ENCODE assay signal across 7 mouse cellular contexts in the genomic region with DNA sequence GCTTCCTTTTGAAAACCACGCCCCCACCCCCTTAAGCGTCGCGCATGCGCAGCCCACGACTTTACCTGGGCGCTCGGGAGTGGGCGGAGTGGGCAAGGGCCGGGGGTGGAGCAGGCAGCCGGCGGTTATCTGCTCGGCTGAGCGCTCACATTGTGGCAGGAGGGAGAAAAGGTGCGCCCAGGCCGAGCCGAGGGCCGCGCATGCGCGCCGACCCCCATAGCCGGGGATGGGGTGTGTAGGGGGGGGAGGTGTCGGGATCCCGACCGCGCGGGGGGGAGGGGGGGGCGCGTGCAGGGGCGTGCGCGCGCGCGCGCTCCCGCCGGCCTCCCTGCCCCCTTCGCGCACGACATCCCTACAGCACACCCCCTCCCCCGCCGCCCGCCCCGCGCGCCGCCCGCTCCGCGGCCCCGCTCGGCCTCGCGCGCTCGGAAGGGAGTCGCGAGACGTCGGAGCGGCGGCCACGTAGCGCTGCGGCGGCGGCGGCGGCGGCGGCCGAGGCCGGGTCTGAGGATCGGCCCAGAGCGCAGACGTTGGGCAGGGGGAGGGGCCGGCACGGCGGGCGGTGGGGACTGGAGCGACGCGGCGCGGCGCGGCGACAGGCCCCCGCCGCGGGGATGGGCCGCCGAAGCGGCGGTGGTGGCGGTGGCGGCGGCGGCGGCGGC. TPM values are rescaled to one million over a fixed set of nuclear protein-coding genes. Genes with fewer than 3 reads are reported as not detected.
A peak's percentile ranks its signal among the peaks of the same experiment; 100 is the strongest.
DNase-seq lines count a peak whose midpoint lies in the region; ATAC-seq lines count a peak whose summit lies in the region.

A gene (plus strand): TSS at position 111 of the 662 bp plus-strand sequence.

- H3K36me3 ChIP-seq in intestine, embryonic 14.5 days (ENCODE audit: control insufficient read depth, insufficient read depth, low read length) = no peaks in the 10 kb centered on the region
- no peaks in the 10 kb centered on the region for H3K36me3 ChIP-seq in midbrain, embryonic 11.5 days (ENCODE audit: control insufficient read depth, insufficient read depth, low read length)

- peak; percentile 91 for ATAC-seq in intestine, embryonic 14.5 days (replicated peaks; ENCODE audit: low FRiP score, low TSS enrichment, low read depth)
- ATAC-seq in midbrain, embryonic 11.5 days (ENCODE audit: low FRiP score) = peak; percentile 92

- intact Hi-C loops in left cerebral cortex, postnatal 36 days (cut with DNase I) = no loop called here

- peak within 1 kb of the TSS; percentile 93 for H3K27ac ChIP-seq in intestine, embryonic 14.5 days (ENCODE audit: low read depth)
- H3K27ac ChIP-seq in midbrain, embryonic 11.5 days (ENCODE audit: low read depth, low read length) = peak within 1 kb of the TSS; percentile 92

- peak within 1 kb of the TSS; percentile 91 for H3K4me3 ChIP-seq in intestine, embryonic 14.5 days (ENCODE audit: low read depth, low read length)
- H3K4me3 ChIP-seq in midbrain, embryonic 11.5 days (ENCODE audit: low read depth, low read length) = peak within 1 kb of the TSS; percentile 87

- H3K4me1 ChIP-seq in intestine, embryonic 14.5 days (replicated peaks; ENCODE audit: control insufficient read depth, insufficient read depth, low read length) = peaks cover 20% of the 10 kb centered on the region
- H3K4me1 ChIP-seq in midbrain, embryonic 11.5 days (ENCODE audit: control insufficient read depth, insufficient read depth, low read length) = peaks cover 12% of the 10 kb centered on the region

- peak within 1 kb of the TSS; percentile 91 for H3K4me2 ChIP-seq in intestine, embryonic 14.5 days (ENCODE audit: low read length)
- H3K4me2 ChIP-seq in midbrain, embryonic 11.5 days = peak within 1 kb of the TSS; percentile 93

- peak within 1 kb of the TSS; percentile 88 for H3K9ac ChIP-seq in intestine, embryonic 14.5 days (ENCODE audit: low read length)
- peak within 1 kb of the TSS; percentile 95 for H3K9ac ChIP-seq in midbrain, embryonic 11.5 days (ENCODE audit: low read length)

- no peaks in the 10 kb centered on the region for H3K9me3 ChIP-seq in intestine, embryonic 14.5 days (ENCODE audit: control insufficient read depth, low read length)
- no peaks in the 10 kb centered on the region for H3K9me3 ChIP-seq in midbrain, embryonic 11.5 days (ENCODE audit: control insufficient read depth, low read length)

- under 1% methylated on average over 83 of the region's 103 CpGs for WGBS in intestine, embryonic 14.5 days
- under 1% methylated on average over 58 of the region's 103 CpGs for WGBS in midbrain, embryonic 11.5 days

- peak; percentile 78 to 80 for DNase-seq in adrenal gland, adult 18-20 months (ENCODE audit: low spot score in 2 of 2)
- peak; percentile 89 for DNase-seq in embryo, embryonic 10.5 days (ENCODE audit: low spot score)
- DNase-seq in gastrocnemius, postnatal 25 days = peak; percentile 86
- peak; percentile 92 for DNase-seq in intestine, embryonic 14.5 days (ENCODE audit: low spot score)
- DNase-seq in left cerebral cortex, postnatal 36 days (ENCODE audit: low spot score in 2 of 2) = peak; percentile 77 to 79
- peak; percentile 99 for DNase-seq in midbrain, embryonic 11.5 days (ENCODE audit: low spot score, missing footprints)
- DNase-seq in skeletal muscle tissue, adult 2 months (ENCODE audit: low read depth, low spot score) = peak; percentile 87

- H3K27me3 ChIP-seq in intestine, embryonic 14.5 days (replicated peaks; ENCODE audit: control insufficient read depth, insufficient read depth, low read length) = no peaks in the 10 kb centered on the region
- H3K27me3 ChIP-seq in midbrain, embryonic 11.5 days (ENCODE audit: control insufficient read depth, insufficient read depth, low read length) = no peaks in the 10 kb centered on the region

RNA-seq across cellular contexts. Expression of the gene that starts here (rescaled TPM):
- total RNA-seq in adrenal gland, adult 18-20 months (2021) = 10 to 100 TPM; 31.8 to 40.5 TPM
- total RNA-seq in gastrocnemius, postnatal 25 days (2021) = 10 to 100 TPM; 62.2 to 71.7 TPM
- 9.2 and 9.9 TPM in 2 replicates for polyA plus RNA-seq in intestine, embryonic 14.5 days (2014; fragmentation: Nextera tagmentation; extraction: Ambion mirVana)
- 10 to 100 TPM; 36.4 to 44.1 TPM for total RNA-seq in left cerebral cortex, postnatal 36 days (2021)
- polyA plus RNA-seq in midbrain, embryonic 11.5 days (2014; fragmentation: Nextera tagmentation; extraction: Ambion mirVana) = 10.2 and 10.4 TPM in 2 replicates

Comparison
In these comparisons a context has a peak if more than half of its experiments do, and no peak if none do; other contexts are left out.
1. Peak in every context shown above with its lines: DNase-seq, ATAC-seq, H3K4me3 ChIP-seq and H3K27ac ChIP-seq.